Mouse (Mus musculus) bone marrow, adult 2 months (tissue): ENCODE measurements around the gene Nudt14. TPM values are rescaled to one million over a fixed set of nuclear protein-coding genes. Genes with fewer than 3 reads are reported as not detected.

Source experiments
- H3K27ac ChIP-seq: fragments of 200-500 bp; 2 replicates; pipeline ENCODE4 v1.5.1; 2012; ENCODE audit warnings: low read depth, mild to moderate bottlenecking, control low read depth, inconsistent platforms, low read length; ENCODE audit not compliant: control insufficient read depth, poor library complexity, insufficient read depth
- H3K4me1 ChIP-seq: fragments of 200-500 bp; 2 replicates; pipeline ENCODE4 v1.6.1; 2011; ENCODE audit warnings: low read length; ENCODE audit not compliant: control insufficient read depth, insufficient read depth
- H3K4me3 ChIP-seq: fragments of 200-500 bp; replicated peaks from 2 replicates; pipeline ENCODE3; 2011; ENCODE audit warnings: mild to moderate bottlenecking, low read depth, low read length, control low read depth; ENCODE audit not compliant: control insufficient read depth
- CTCF ChIP-seq: fragments of 200-500 bp; IDR thresholded peaks from 2 replicates; pipeline ENCODE4 v1.5.1; 2011; ENCODE audit warnings: low read length, control low read depth; ENCODE audit not compliant: control insufficient read depth, insufficient read depth
- POLR2A ChIP-seq: fragments of 200-500 bp; IDR thresholded peaks from 2 replicates; pipeline ENCODE4 v1.6.1; 2011; ENCODE audit warnings: low read depth, mild to moderate bottlenecking, control low read depth, low read length, borderline replicate concordance; ENCODE audit not compliant: control insufficient read depth
- WGBS: fragments of 180-500 bp; shearing (Covaris S2); methylation state at CpG from one replicate; pipeline ENCODE4 v1.1.7; 2018; 5-methylcytosine and 5-hydroxymethylcytosine counted together
- polyA plus RNA-seq: library from polyadenylated mRNA; stranded (reverse); fragments of >200 nt; gene quantifications from 2 replicates; pipeline ENCODE4 v1.2.4, GENCODE M21; 2011; ENCODE audit warnings: low replicate concordance; ENCODE audit not compliant: missing spikeins, insufficient read depth, insufficient read length

Gene Nudt14
- polyA plus RNA-seq, 1 experiment: 31.0 TPM

DNA sequence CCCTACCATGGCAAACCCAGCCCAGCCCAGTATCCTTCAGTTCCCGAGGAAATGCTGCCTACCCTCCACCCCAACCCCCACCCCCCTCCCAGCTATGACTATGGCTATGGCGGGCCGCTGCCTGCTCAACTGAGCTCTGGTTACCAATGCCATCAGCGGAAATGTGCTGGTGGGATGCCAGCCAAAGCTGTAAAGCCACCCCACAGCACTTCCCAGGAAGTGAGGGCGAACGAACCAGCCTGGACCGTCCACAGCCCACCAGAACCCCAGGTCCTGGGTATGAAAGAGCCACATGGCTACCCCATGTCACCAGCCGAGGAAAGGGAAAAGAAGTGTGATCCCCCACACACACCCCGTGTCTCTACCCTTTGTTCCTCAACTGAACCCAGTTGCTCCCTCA, 1.2 kb downstream of the Nudt14 start:
- H3K4me1 ChIP-seq: no peaks in the 10 kb centered on the region; the same call in 1 of the 2 replicates
- no peak overlapping the region for H3K4me3 ChIP-seq
- H3K27ac ChIP-seq: no peak overlapping the region
- WGBS: 73% methylated on average over 9 of the region's 9 CpGs
- TF ChIP-seq POLR2A: no peak
- no peak for TF ChIP-seq CTCF

DNA sequence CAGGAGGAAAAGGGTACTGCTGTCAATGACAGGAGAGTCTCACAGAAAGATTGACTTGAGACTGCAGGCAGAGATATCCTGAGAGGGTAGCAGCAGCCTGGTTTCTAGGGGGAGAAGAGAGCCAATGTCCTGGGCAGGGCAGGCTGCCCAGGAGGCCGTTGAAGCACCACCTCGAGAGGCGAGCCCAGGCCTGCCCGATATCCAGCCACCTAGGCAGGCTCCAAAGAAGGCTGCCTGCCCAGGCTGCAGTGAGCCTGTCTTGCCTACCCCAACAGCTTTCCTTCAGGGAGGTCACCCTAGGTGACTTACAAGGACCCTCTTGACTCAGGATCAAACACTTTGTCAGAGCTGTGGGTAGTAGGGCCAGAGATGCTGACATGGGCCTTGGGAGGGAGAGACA, 1.7 kb downstream of the Nudt14 start:
- Histone ChIP-seq H3K4me3 (no peak overlapping the region), H3K27ac (no peak overlapping the region), H3K4me1 (no peaks in the 10 kb centered on the region; the same call in 1 of the 2 replicates)
- WGBS: 92% methylated on average over 4 of the region's 4 CpGs
- TF ChIP-seq POLR2A: no peak
- TF ChIP-seq CTCF: no peak

DNA sequence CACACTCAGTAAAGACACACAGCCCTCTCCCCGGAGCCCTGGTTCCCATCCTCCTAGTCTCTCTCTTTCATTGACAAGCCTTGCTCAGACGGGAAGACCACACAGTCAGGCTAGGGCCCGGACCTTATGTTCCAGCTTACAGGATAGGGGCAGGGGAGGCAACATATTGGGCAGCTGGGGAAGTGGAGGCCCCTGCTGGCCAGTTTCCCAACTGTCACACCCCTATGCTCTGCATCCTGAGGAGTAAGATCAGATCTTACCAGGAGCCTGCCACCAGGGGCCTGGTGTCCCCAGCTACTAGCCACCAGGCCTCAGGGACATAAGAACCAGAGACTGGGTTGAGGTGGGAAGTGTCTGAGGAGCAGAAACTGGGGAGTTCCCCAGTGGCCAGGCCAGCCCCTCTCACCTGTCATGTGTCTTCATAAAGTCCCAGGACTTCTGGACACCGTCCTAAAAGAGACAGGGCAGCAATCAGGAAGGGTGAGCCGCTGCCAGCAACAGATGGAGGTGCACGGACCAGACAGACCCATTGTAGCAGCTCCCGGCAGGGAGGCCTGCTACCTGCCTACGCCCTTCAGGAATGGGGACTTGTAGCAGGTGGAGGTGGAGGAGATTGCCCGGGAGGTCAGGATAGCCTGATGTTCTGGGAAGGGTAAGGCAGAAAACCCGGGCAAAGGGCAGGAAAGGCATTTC, 2.9 kb downstream of the Nudt14 start:
- no peak overlapping the region for H3K4me3 ChIP-seq
- no peaks in the 10 kb centered on the region; the same call in 1 of the 2 replicates for H3K4me1 ChIP-seq
- no peak for TF ChIP-seq POLR2A
- TF ChIP-seq CTCF: peak; percentile 13; the same call in 1 of the 2 replicates
- H3K27ac ChIP-seq: no peak overlapping the region
- WGBS: 71% methylated on average over 10 of the region's 10 CpGs

DNA sequence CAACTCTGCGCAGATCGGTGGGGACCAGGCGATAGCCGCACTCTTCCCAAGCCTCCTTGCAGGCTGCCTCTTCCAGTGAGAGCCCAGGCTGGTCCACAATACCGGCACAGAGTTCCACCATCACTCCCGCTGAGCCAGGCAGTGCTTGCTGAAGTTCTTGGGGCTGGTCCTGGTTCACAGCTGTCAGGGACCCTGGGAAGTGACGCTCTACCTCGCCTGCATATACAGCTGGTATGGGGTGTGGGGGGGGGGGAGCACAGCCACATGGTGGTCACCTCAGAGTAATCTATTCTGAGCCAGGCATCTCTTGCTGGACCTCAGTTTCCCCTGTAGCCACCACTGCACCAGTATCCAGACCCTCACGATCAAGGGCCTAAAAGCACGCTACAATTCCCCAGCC, 3.6 kb downstream of the Nudt14 start:
- H3K4me1 ChIP-seq: no peaks in the 10 kb centered on the region; the same call in 1 of the 2 replicates
- no peak overlapping the region for H3K4me3 ChIP-seq
- 84% methylated on average over 10 of the region's 10 CpGs for WGBS
- no peak overlapping the region for H3K27ac ChIP-seq
- TF ChIP-seq POLR2A (no peak), CTCF (no peak)

DNA sequence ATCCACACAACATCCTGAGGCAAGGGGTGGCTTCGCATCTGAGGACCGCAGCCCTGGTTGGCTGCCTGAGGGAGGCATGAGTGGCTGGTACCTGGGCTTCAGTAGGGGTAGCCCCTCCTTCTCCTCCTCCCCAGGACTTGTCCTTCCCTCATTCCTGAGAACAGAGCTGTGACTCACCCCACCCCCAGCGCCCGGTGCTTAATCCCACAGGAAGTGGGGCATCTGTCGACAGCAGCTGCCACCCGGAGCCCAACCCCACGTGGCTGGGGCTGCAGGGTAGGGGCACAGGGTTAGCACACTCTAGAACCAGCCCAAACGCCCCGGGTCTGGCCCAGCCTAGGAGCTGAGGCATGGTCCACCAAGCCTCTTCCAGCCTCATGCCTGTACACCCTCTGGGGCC, 4.0 kb downstream of the Nudt14 start:
- TF ChIP-seq POLR2A (no peak), CTCF (no peak)
- H3K27ac ChIP-seq: no peak overlapping the region
- H3K4me3 ChIP-seq: no peak overlapping the region
- WGBS: 38% methylated on average over 9 of the region's 9 CpGs
- no peaks in the 10 kb centered on the region; the same call in 1 of the 2 replicates for H3K4me1 ChIP-seq

DNA sequence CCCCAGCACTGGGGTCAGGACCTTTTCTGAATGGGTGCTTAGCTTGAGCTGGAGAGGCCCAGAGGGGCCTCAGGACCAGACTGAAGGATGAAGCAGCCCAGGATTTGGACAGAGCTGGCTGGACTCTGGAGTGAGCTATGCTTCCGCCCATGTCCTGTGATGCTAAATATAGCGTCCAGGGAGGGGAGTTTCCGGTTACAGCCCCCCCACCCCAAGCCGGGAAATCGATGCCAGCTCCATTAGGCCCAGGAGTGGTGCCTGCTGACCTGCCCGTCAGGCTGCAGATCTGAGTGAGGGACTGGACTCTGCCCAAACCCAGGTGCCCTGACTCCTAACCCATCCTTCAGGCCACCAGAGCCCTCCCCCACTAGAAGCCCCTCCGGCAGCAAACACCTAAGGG, 9.3 kb downstream of the Nudt14 start:
- WGBS: 55% methylated on average over 7 of the region's 7 CpGs
- TF ChIP-seq CTCF (no peak), POLR2A (no peak)
- H3K27ac ChIP-seq: no peak overlapping the region
- H3K4me1 ChIP-seq: no peaks in the 10 kb centered on the region; the same call in 1 of the 2 replicates
- H3K4me3 ChIP-seq: no peak overlapping the region

DNA sequence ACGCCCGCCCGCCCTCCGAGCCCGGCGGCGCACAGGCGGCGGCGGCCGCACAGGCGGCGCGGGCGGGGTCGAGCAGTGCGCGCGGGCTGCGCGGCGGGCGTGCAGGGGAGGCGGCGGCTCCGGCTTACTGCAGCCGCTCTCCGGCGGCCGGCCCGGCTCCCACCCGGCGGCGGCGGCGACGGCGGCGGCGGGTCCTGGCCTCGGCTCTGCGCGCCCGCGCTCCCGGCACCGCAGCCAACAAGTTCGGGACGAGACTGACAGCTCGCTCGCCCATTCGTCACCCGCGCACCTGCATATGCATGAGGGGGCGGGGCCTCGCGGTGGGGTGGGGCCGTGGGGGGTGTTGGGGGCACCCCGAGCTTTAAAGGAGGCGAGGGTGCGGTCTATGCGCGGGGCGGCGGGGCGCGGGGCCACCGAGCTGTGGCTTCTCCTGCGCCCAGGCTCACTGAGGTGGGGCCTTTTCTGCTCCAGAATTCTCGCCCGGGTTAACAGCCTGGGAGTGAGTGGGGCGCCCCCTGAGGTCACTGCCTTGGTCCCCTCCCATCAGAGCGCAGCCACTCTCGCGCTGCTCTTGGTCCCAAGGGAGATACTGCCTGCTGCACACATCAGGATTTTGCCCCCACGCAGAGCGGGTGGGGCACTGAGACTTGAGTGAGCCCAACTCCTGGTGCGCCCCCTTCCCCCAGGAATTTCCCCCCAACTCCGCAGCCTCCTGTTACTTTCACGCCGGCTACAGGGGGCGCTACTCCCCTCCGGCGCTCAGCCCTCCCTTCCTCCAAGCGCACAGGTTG, 12.2 kb downstream of the Nudt14 start, which contains the start of gene Jag2:
TSS of gene Jag2 (minus strand) at position 215 of the 791 bp plus-strand sequence.
- Histone ChIP-seq H3K4me1 (no peaks in the 10 kb centered on the region; the same call in 1 of the 2 replicates), H3K27ac (no peak within 1 kb of the TSS; the same call in 1 of the 2 replicates), H3K4me3 (no peak within 1 kb of the TSS)
- 20% methylated on average over 85 of the region's 85 CpGs for WGBS
- TF ChIP-seq CTCF (peak; percentile 18; the same call in 1 of the 2 replicates), POLR2A (no peak)
